Mouse (Mus musculus): ENCODE measurements around the gene Zcrb1.
A peak's percentile ranks its signal among the peaks of the same experiment; 100 is the strongest.
"Not testable (repeated sequence)": the region's sequence is repeated elsewhere in the genome, so short reads cannot be mapped to it uniquely, and the experiment has no call there.

Zcrb1 gene

DNA sequence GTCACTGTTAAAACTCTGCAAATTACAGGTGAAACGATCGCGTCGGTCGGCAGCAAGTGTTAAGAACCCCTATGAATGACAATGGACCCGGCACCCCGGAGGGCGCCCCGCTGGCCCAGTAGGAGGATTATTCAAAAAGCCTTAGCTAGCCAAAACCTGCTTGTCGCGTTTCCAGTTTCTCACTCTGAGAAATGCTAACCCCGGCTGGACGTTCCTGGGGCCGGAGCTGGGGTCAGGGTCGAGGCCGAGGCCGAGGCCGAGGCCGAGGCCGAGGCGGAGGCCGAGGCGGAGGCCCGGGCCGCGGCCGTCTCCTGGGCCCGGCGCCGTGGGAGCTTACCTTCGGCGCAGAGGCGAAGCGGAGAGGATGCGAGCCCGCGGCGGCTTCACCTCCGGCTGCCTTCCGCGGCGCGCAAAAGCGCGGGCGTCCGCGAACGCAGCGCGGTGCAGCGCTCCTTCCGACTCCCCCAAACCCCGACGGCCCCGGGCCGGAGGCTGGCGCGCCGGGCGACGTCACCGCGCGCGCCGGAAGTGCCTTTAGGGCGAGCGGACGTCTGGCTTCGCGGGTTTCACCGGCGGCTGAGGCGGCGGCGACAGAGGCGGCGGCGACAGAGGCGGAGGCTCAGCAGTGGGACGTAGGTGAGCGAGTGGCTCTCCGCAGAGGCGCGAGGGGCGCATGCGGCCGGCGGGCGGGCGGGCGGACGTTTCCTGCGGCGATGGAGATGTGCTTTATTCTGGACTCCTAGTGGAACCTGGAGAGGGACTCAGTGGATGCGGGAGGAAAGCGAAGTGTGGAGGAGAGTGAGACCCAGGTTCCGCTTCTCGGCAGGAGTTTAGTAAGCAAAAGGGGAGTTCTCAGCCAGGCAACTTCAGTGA is at the start of gene Zcrb1, which contains the start of gene Pphln1:
Gene Zcrb1, minus strand, starts transcription at position 509 of the 873 bp plus-strand sequence.
Gene Pphln1, plus strand, starts transcription at position 525 of the 873 bp plus-strand sequence.
- peak; percentile 53 to 74 for DNase-seq (ENCODE audit: low spot score in 2 of 2)

DNA sequence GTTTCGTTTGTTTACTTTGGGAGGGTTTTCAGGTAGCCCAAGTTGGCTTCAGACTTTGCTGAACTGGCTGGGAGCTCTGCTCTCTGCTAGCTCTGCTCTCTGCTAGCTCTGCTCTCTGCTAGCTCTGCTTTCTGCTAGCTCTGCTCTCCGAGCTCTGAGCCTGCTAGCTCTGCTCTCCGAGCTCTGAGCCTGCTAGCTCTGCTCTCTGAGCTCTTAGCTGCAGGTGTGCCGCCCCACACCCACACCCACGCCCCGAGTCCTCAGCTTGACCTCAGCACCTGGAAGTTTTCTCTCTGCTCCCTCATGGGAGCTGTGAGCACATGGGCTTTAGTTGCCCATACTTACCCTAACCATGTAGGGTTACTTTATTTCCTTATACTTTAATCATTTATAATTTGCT is 45.5 kb upstream of the Zcrb1 start:
- no peak for DNase-seq (ENCODE audit: low spot score in 2 of 2)

DNA sequence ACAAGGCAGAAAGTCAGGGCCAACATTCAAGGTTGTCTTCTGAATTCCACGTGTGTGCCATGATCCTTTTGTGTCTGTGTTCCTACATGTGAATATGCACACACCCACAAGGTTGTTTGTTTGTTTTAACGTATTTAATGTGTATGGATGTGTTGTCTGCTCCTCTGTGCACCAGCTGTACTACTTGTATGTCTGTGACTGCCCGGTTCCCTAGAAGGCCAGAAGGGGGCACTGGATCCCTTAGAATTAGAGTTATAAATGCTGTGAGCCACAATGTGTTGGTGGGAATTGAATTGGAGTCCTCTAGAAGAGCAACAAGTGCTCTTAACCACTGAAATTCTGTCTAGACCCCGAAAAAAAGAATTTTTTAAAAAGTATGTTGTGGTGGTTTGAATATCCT is 44.1 kb upstream of the Zcrb1 start:
- no peak for DNase-seq (ENCODE audit: low spot score in 2 of 2)

DNA sequence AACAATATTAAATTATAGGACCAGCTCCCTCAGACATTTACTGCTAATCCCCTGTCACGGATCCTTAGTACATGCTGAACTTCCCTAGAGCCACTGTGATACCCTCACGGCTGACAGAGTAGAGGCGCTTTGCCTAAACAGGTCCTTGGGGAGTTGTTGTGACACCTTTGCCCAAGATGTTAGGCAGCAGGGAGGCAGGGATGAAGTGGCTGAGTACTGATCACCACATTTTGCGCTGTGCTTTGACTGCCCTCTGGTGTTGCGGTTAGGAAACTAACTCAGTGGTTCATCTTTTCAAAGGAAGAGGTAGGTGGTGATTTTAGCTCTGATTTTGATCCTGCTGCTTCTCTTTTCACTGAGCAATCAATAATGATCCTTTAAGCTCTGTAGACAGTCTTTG is 40.5 kb upstream of the Zcrb1 start:
- DNase-seq (ENCODE audit: low spot score in 2 of 2) = peak in 1 of 2 experiments; percentile 75

DNA sequence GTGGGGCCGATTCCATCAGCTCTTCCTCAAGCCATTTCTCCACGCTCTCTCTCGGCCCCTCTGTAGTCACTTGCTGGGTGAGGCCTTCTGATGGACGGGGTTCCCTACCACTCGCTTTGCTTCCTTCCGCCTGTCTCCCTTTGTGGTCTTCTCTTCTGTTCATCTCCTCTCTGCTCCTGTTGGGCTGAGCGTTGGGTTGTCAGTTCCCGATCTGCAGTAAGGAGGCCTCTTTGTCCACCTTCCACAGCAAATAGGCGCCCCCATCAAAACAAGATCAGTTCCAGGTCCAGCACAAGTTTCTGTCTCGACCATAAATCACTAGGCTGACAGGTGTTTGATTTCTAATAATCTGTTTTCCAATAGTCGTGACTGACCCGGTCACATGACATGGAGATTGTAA is 37.9 kb upstream of the Zcrb1 start:
- DNase-seq (ENCODE audit: low spot score in 2 of 2) = no peak

DNA sequence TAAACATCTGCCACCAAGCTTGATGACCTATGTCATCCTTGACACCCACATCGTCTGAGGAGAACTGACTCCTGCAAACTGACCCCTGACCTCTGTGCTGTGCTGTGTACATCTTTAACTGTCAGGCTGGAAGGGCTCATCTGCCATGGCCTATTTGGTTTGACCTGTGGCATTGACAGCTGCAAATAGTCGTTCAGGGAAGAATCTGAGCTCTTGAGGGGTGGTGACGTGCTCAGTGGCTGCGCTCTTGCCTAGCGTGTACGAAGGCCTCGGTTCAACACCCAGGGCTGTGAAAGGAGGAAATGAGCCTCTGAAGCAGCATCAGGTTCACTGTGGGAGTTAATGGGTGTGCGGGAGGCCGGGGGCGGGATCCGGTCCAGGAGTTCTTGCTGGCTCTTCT is 35.7 kb upstream of the Zcrb1 start:
- DNase-seq (ENCODE audit: low spot score in 2 of 2) = no peak

DNA sequence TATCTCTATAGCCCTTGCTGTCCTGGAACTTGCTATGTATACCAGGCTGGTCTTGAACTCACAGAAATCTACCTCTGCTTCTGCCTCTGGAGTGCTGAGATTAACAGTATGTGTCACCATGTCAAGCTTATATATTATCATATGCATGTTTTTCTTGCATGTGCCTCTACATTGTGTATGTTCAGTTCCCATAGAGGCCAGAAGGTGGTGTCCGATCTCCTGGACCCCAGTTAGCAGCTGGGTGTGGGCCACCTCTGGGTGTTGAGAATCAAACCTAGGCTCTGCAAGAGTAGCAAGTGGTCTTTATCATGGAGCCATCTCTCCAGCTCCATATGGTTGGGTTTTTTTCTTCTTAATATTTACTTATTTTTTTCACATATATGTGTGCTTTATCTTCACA is 24.4 kb upstream of the Zcrb1 start:
- DNase-seq (ENCODE audit: low spot score in 2 of 2) = no peak

DNA sequence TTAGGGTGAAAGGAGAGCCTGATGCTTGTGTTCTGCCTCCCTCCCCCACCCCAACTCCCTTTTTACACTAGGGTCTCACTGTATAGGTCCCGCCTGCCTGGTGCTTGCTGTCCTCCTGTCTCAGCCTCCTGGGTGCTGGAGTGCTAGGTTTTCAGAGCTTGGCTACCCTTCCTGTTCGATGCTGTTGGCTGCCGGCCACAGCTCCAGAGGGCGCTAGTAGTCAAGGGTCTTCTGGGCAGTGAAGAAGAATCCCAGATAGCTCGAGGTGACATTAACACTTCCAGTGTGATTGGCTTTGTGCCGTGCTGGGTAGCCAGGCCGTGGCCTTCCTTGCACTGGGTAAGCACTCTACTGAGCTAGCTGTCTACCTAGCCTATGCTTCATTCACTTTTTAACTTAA is 22.5 kb upstream of the Zcrb1 start:
- no peak for DNase-seq (ENCODE audit: low spot score in 2 of 2)

DNA sequence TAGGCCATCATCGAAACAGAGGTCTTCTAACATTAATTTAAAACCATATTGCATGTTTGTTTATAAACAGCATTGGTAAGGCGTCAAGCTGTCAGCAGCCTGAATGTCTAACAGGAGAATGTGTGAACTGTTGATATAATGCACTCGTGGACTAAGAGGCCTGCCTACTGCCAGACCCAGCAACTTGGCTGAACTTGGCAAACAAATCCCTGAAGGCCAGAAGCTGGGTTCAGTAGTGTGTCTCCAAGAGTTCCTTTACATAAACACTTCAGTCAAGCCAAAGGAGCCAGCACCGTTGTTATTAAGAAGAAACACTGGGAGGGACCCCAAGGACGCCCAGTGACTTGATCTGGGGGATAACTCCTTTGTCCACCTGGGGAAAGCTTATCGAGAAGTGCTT is 18.2 kb upstream of the Zcrb1 start:
- DNase-seq (ENCODE audit: low spot score in 2 of 2) = no peak

DNA sequence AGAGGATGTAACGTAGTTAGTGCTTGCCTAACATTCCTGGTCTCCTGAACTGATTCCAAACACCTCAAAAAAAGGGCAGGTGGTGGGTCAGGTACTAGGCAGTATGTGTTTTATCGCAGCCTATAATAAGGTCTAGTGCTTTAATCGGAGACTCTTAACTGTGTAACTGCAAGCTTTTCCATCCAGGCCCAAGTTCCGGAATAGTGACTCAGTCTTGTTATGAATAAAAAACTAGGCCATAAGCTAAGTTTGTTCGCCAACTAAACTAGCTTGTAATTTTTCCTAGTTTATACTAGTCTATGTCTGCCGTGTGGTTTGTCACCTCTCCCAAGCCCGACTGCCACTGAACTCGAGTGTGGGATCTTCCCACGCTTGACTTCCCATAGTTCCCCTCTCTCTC is 16.3 kb upstream of the Zcrb1 start:
- no peak for DNase-seq (ENCODE audit: low spot score in 2 of 2)

DNA sequence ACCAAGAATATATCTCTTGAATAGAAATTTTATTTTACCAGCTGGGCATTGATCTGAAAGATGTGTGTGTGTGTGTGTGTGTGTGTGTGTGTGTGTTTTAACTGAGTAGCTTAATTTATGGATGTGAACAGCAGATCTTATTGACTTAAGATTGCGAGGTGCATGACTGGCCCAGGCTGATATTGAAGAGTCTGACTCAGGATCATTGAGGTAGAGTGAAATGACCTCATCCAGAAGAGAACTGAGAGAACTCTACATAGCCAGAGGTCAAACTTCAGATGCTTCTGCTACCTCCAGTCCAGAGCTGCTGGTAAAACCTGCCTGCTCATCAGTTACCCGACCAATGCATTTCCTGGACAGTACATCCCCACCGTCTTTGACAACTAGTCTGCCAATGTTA is 14.3 kb upstream of the Zcrb1 start:
- no peak for DNase-seq (ENCODE audit: low spot score in 2 of 2)

DNA sequence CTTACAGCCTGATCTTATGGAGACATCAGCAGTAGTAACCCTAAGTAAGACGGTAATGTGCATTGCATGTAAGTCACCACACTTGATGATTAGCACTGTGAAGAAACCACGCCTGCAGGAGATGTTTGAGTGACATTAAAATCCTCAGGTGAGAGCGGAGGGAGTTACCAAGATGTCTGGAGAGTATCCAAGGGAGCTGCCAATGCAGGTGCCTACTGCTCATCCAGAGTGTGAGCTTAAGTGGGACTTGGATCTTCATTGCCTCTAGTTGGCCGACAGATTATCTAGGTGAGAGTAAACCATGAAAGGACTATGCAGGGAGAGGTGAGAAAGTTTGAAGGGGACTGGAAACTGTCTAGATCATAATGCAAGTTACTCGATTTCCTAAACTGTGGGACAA is 8.4 kb upstream of the Zcrb1 start:
- DNase-seq (ENCODE audit: low spot score in 2 of 2) = no peak

DNA sequence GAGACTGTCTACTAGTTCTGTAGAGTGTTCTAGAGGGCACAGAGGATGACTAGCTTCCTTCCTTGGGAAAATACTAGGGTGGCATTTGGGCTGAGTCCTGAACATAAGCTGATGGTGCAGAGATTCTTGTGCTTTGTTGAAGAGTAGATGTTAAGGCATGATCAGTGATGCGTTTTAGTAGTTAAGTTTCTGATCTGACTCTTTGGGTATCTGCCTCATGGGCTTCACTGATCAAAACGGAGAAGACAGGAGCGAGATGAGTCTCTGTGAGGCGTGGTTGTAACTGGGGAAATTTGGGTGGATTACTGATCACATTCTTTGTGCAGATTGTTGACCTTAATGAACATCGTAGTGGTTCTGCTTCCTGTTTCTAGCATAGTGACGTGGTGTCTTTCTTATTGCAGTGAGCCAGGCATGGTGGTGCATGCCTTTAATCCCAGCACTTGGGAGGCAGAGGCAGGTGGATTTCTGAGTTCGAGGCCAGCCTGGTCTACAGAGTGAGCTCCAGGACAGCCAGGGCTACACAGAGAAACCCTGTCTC is 7.4 kb upstream of the Zcrb1 start:
- DNase-seq (ENCODE audit: low spot score in 2 of 2) = no peak

DNA sequence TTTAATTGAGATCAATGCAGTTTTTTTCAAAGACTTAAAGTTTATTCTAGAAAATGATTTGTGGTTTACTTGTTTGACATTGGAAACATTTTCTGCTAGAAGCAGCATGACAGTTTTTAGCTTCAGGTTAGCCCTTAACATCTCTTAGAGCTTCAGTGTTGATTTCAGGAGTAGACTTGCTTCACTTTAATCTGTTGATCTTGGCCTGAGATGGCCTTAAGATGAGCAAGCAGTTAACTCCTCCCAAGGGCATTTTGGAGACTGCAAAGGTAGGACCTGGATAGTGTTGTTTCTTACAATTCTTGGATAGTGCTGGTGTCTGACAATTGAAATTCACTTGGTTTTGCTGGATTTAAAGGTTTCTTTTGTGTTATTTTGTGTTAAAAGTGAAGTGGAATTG is 6.7 kb upstream of the Zcrb1 start:
- DNase-seq (ENCODE audit: low spot score in 2 of 2) = no peak

DNA sequence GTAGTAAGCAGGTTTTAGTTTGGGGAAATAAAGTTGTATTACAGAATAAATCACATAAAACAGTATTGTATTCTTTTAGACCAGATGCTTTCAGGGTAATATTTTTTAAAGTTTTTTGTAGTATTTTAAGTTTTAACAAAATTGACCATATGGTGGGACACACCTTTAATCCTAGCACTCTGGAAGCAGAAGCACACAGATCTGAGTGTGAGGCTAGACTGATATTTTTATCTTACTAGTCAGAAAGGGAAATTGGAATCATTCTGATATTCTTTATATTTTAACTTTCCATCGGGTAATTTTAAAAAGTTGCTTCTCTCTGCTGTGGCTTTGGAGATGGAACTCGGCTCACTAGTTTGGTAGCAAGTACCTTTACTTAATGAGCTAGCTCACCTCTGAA is 4.6 kb upstream of the Zcrb1 start:
- no peak for DNase-seq (ENCODE audit: low spot score in 2 of 2)

DNA sequence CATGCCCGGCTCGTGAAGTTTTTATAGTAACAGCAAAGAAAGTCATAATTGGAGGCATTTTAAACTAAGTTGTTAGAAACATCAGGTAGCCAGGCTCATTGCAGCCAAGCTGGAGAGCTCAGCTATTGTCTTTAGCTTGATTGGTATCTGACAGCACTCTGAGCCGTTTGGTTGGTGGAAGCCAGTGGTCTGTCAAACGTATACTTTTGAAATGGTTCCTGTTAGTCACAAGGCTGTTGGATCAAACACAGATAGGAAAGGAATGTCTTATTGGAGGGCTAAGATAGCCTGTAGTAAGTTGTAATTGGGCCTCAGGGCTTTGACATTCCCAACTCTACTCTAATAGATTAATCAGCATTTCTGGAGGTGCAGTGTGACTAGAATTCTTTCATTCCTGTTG is 3.3 kb upstream of the Zcrb1 start:
- no peak for DNase-seq (ENCODE audit: low spot score in 2 of 2)

DNA sequence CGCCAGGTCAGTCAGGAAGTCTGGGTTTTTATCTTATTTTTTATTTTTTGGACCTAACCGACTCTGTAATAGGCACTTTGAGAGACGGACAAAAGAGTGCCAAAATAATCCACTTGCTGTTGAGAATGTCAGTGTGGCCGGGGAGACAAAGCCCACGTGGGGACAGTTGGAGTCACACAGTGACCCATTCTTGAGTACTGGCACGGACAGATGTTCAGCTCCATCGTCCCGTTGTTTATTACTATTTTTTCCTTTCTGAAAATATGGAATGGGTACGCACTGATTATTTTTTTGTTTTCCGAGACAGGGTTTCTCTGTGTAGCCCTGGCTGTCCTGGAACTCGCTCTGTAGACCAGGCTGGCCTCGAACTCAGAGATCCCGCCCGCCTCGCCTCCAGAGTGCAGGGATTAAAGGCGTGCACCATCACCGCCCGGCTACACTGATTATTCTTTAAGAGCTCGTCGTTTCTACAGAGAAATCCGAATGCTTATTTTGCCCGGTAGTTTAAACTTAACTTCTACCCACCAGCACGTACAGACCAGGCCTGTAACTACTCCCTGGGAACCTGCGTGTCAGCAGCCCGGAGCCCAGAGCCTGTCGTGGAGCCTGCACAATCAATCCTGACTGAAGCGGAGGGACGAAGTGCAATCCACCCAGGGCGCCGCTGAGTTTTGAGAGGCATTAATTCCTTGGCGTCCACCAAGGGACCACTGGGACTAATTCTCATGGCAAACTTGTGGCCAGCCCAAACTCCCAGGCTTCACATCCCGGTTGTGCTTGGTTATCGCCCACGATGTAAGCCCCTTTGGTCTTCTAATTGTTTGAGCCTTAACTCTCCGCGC is 786 bp upstream of the Zcrb1 start:
- no peak for DNase-seq (ENCODE audit: low spot score in 2 of 2)

DNA sequence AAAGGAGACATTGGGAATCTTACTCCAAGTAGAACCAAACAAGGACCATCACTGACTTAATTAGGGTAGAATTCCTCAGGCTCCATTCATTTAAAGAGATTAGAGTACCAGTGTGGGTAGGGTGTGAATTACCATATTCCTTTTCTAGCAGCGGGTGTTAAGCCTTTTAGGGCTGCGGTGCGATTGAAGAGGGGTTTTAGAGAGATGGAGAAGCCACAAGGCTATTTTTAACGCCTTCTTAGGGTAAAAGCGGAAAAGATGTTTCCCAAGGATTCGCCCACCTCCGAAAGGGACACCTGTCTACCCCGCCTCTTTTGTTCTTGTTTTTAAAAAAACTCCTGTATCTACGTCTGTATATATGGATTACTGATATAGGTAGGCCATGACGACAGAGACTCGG is 865 bp downstream of the Zcrb1 start:
- DNase-seq (ENCODE audit: low spot score in 2 of 2) = no peak

DNA sequence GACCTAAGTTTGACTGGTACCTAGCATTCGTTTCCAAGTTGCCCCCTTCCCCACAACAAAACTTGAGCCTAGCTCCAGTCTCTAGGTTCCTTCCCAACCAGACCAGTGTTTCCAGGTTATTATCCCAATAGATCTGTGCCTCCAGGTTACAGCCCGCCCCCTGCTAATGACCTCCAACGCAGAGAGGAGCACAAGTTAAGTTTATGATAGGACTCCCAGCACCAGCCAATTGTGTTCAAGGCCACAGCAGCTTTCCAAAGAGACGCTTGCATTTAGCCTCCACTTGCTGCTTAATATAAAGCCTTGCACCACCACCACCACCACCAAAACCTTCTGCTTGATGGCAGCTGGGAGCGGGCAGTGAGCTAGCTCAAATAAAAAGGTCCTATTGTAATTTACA is 16.8 kb downstream of the Zcrb1 start:
- DNase-seq (ENCODE audit: low spot score in 2 of 2) = no peak

DNA sequence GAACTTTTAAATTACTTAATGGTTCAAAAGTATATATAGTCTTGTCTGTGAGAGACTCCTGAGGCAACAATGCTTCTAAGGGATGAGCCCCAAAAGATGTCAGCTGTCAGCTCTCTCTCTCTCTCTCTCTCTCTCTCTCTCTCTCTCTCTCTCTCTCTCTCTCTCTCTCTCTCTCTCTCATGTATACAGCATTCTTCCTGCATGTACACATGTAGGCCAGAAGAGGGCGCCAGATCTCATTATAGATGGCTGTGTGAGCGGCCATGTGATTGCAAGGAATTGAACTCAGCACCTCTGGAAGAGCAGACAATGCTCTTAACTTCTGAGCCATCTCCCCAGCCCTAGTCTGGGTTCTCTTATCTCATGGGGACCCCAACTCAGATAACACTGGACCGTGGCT is 19.0 kb downstream of the Zcrb1 start:
- no peak for DNase-seq (ENCODE audit: low spot score in 2 of 2)

DNA sequence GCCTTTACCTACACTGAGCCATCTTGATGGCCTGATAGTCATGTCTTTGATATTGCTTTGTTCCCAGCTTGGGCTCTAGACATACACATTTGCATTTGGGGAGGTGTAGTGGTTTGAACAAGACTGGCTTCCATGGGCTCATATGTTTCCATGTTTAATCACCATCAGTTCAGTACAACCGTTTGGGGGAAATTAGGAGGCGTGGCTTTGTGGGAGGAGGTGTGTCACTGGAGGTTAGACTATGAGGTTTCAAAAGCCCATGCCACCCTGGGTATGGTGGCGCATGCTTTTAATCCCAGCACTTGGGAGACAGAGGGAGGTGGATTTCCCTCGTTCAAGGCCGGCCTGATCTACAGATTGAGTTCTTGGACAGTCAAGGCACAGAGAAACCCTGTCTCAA is 22.4 kb downstream of the Zcrb1 start:
- no peak for DNase-seq (ENCODE audit: low spot score in 2 of 2)

DNA sequence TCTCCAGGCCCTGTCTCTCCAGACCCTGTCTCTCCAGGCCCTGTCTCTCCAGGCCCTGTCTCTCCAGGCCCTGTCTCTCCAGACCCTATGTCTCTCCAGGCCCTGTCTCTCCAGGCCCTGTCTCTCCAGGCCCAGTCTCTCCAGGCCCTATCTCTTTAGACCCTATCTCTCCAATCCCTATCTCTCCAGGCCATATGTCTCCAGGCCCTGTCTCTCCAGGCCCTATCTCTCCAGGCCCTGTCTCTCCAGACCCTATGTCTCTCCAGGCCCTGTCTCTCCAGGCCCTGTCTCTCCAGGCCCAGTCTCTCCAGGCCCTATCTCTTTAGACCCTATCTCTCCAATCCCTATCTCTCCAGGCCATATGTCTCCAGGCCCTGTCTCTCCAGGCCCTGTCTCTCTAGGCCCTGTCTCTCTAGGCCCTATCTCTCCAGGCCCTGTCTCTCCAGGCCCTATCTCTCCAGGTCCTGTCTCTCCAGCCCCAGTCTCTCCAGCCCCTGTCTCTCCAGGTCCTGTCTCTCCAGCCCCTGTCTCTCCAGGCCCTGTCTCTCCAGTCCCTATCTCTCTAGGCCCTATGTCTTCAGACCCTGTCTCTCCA is 25.5 kb downstream of the Zcrb1 start:
- not testable (repeated sequence) for DNase-seq (ENCODE audit: low spot score in 2 of 2)

All from left cerebral cortex, adult 9 months (tissue).